ENCODE assay signal across 8 mouse cellular contexts in the genomic region with DNA sequence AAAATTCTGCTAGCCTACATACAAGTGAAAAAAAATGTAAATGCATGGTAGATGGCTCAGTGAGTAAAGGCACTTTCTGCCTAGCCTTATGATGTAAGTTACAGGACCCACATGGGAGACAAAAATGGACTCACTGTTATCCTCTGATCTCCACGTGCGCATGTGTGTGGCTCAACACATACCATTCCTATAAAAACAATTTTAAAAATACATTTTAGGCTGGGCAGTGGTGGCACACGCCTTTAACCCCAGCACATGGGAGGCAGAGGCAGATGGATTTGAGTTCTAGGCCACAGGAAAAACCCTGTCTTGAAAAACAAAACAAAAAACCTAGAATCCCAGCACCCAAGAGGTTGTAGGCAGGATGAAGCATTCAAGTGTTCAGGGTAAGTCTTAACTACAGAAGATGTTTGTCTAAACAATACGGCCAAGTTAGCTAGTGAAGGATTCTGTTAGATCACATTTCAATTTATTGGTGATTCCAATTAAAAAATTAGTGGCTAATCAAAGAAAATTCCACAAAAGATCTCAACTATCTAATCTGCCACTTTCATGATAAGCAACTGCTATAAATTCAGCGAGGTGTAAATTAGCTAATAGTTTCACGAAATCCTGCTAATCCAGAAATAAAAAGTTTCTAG. TPM values are rescaled to one million over a fixed set of nuclear protein-coding genes. Genes with fewer than 3 reads are reported as not detected.
DNase-seq lines count a peak whose midpoint lies in the region; ATAC-seq lines count a peak whose summit lies in the region.

No protein-coding gene starts in this region.

- ATAC-seq in kidney, embryonic 16.5 days (ENCODE audit: low FRiP score, low TSS enrichment): no peak
- no peak for ATAC-seq in hindbrain, embryonic 16.5 days
- ATAC-seq in frontal cortex, adult (ENCODE audit: low TSS enrichment): no peak

- WGBS in kidney, embryonic 16.5 days: 27% methylated on average over 6 of the region's 6 CpGs
- 32% methylated on average over 6 of the region's 6 CpGs for WGBS in hindbrain, embryonic 16.5 days

- peak overlapping the region; percentile 64 for H3K4me2 ChIP-seq in kidney, embryonic 16.5 days (replicated peaks; ENCODE audit: low read depth, low read length)
- peak overlapping the region; percentile 58 for H3K4me2 ChIP-seq in hindbrain, embryonic 16.5 days (ENCODE audit: low read length)

- peak overlapping the region; percentile 99; the same call in 1 of the 2 replicates for H3K27ac ChIP-seq in kidney, embryonic 16.5 days (ENCODE audit: low read length)
- H3K27ac ChIP-seq in hindbrain, embryonic 16.5 days (ENCODE audit: low read depth, low read length): no peak overlapping the region; the same call in 1 of the 2 replicates

- DNase-seq in kidney, adult 11 months: no peak
- DNase-seq in embryo, embryonic 10.5 days (ENCODE audit: low spot score): peak; percentile 58
- DNase-seq in neural tube, embryonic 10.5 days (ENCODE audit: extremely low spot score, low spot score): peak; percentile 16
- no peak for DNase-seq in ovary, postnatal 10 days (ENCODE audit: low spot score)
- no peak for DNase-seq in kidney, adult 8-10 months

- H3K4me1 ChIP-seq in kidney, embryonic 16.5 days (ENCODE audit: insufficient read depth, low read length): peaks cover 20% of the 10 kb centered on the region
- H3K4me1 ChIP-seq in hindbrain, embryonic 16.5 days (ENCODE audit: control insufficient read depth, insufficient read depth, low read depth, low read length): peaks cover 27% of the 10 kb centered on the region

- peak overlapping the region; percentile 100 for H3K9ac ChIP-seq in kidney, embryonic 16.5 days (replicated peaks; ENCODE audit: low read length)
- H3K9ac ChIP-seq in hindbrain, embryonic 16.5 days (ENCODE audit: low read depth, low read length): peak overlapping the region; percentile 100

- peak overlapping the region; percentile 99 for H3K4me3 ChIP-seq in kidney, embryonic 16.5 days (ENCODE audit: low read length)
- H3K4me3 ChIP-seq in hindbrain, embryonic 16.5 days (ENCODE audit: low read length): peak overlapping the region; percentile 100

- H3K9me3 ChIP-seq in kidney, embryonic 16.5 days (ENCODE audit: low read length): no peaks in the 10 kb centered on the region
- no peaks in the 10 kb centered on the region for H3K9me3 ChIP-seq in hindbrain, embryonic 16.5 days (ENCODE audit: control insufficient read depth, low read length)

- no peaks in the 10 kb centered on the region for H3K27me3 ChIP-seq in kidney, embryonic 16.5 days (ENCODE audit: insufficient read depth, low read length)
- no peaks in the 10 kb centered on the region for H3K27me3 ChIP-seq in hindbrain, embryonic 16.5 days (replicated peaks; ENCODE audit: control insufficient read depth, insufficient read depth, low read length)

- no peaks in the 10 kb centered on the region for H3K36me3 ChIP-seq in kidney, embryonic 16.5 days (ENCODE audit: insufficient read depth, low read length)
- H3K36me3 ChIP-seq in hindbrain, embryonic 16.5 days (ENCODE audit: control insufficient read depth, insufficient read depth, low read length): no peaks in the 10 kb centered on the region

RNA-seq across cellular contexts. Expression of a gene that starts 1.1 kb away (rescaled TPM):
- 30.6 and 35.8 TPM in 2 replicates for polyA plus RNA-seq in kidney, embryonic 16.5 days (2015; fragmentation: Nextera tagmentation; extraction: Ambion mirVana)
- 28.0 and 28.8 TPM in 2 replicates for polyA plus RNA-seq in hindbrain, embryonic 16.5 days (2015; fragmentation: Nextera tagmentation; extraction: Ambion mirVana)

RNA-seq across cellular contexts. Expression of a gene that starts 54.5 kb away (rescaled TPM):
- polyA plus RNA-seq in kidney, embryonic 16.5 days (2015; fragmentation: Nextera tagmentation; extraction: Ambion mirVana): 1.4 and 1.7 TPM in 2 replicates
- polyA plus RNA-seq in hindbrain, embryonic 16.5 days (2015; fragmentation: Nextera tagmentation; extraction: Ambion mirVana): 6.1 and 6.8 TPM in 2 replicates

RNA-seq across cellular contexts. Expression of a gene that starts 54.8 kb away (rescaled TPM):
- 9.3 and 11.6 TPM in 2 replicates for polyA plus RNA-seq in kidney, embryonic 16.5 days (2015; fragmentation: Nextera tagmentation; extraction: Ambion mirVana)
- polyA plus RNA-seq in hindbrain, embryonic 16.5 days (2015; fragmentation: Nextera tagmentation; extraction: Ambion mirVana): 27.4 and 30.7 TPM in 2 replicates

Comparison
In these comparisons a context has a peak if more than half of its experiments do, and no peak if none do; other contexts are left out.
1. DNase-seq: peak in embryo, embryonic 10.5 days (single experiment) and neural tube, embryonic 10.5 days (single experiment); none in kidney, adult 11 months (single experiment), ovary, postnatal 10 days (single experiment) and kidney, adult 8-10 months (0 of 2).